Mouse (Mus musculus) neural tube, embryonic 12.5 days (tissue): ENCODE data around the gene Tmtc2. TPM values are rescaled to one million over a fixed set of nuclear protein-coding genes. Genes with fewer than 3 reads are reported as not detected.

Experiments used
- ATAC-seq: fragments of 200-750 bp; cut with Nextera tagmentation; 2 replicates; pipeline ENCODE4 v1.8.0; 2017; ENCODE audit warnings: low read depth, mild to moderate bottlenecking, moderate TSS enrichment, moderate library complexity; ENCODE audit not compliant: low FRiP score
- H3K27ac ChIP-seq: fragments of 300-500 bp; sonication (generic); 2 replicates; pipeline ENCODE4 v1.5.1; 2016
- H3K27me3 ChIP-seq: fragments of 300-500 bp; sonication (generic); replicated peaks from 2 replicates; pipeline ENCODE4 v1.6.1; 2016; ENCODE audit warnings: mild to moderate bottlenecking
- H3K36me3 ChIP-seq: fragments of 300-500 bp; sonication (generic); 2 replicates; pipeline ENCODE4 v1.6.1; 2016; ENCODE audit warnings: mild to moderate bottlenecking
- H3K4me1 ChIP-seq: fragments of 300-500 bp; sonication (generic); 2 replicates; pipeline ENCODE4 v1.6.1; 2016
- H3K4me2 ChIP-seq: fragments of 300-500 bp; sonication (generic); replicated peaks from 2 replicates; pipeline ENCODE4 v1.6.1; 2016; ENCODE audit warnings: mild to moderate bottlenecking
- H3K4me3 ChIP-seq: fragments of 300-500 bp; sonication (generic); 2 replicates; pipeline ENCODE4 v1.5.1; 2016
- H3K9ac ChIP-seq: fragments of 300-500 bp; sonication (generic); 2 replicates; pipeline ENCODE4 v1.6.1; 2016; ENCODE audit warnings: mild to moderate bottlenecking
- H3K9me3 ChIP-seq: fragments of 300-500 bp; sonication (generic); 2 replicates; pipeline ENCODE4 v1.6.1; 2016; ENCODE audit warnings: mild to moderate bottlenecking
- WGBS: fragments of 180-500 bp; shearing (Covaris S2); methylation state at CpG from one replicate; pipeline ENCODE4 v1.1.7; 2016; 5-methylcytosine and 5-hydroxymethylcytosine counted together
- polyA plus RNA-seq: library from polyadenylated mRNA; unstranded; fragments of >200 nt; fragmentation: Nextera tagmentation; extraction: Ambion mirVana; gene quantifications from 2 replicates; pipeline ENCODE4 v1.2.1, GENCODE M21; 2016

Tmtc2 gene
- polyA plus RNA-seq, 1 experiment from 2014 or later = 16.2 TPM

DNA sequence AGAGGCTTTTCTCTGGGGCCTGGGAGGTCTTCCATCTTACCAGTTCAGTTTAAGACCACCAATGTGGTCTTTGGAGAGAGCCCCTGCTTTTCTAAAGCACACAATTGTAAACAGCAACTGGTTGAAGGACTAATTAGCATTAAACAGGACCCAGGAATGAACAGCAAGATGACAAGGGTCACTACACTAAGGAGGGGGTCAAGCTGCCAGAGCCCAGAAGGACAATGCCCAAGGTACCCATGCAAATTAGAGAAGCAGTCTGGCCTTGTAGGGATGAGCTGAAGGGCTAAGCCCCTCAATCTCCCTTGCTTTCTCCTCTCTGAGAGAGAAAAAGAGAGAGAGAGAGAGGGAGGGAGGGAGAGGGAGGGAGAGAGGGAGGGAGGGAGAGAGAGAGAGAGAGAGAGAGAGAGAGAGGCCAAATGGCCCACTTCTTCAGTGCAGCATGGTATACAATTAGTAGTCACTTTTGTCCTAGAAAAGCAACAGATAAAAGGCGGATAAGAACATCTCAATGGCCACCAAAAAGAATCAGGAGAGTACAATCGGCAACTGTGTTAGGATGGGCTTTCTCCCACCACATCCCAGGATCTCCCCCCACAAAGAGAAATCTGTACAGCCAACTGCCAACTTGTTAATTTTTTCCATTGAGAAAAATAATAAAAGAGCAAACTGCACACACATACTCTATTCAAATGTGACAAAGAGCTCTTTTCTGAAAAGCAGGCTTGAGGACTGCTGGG lies 89.7 kb downstream of the Tmtc2 start:
- Histone ChIP-seq H3K4me1 (peaks cover 16% of the 10 kb centered on the region), H3K27me3 (no peaks in the 10 kb centered on the region), H3K36me3 (no peaks in the 10 kb centered on the region), H3K4me2 (no peak overlapping the region), H3K4me3 (no peak overlapping the region), H3K27ac (no peak overlapping the region), H3K9me3 (no peaks in the 10 kb centered on the region), H3K9ac (no peak overlapping the region)
- ATAC-seq = no peak; the same call in 1 of the 2 replicates
- 16% methylated on average over 2 of the region's 2 CpGs for WGBS

DNA sequence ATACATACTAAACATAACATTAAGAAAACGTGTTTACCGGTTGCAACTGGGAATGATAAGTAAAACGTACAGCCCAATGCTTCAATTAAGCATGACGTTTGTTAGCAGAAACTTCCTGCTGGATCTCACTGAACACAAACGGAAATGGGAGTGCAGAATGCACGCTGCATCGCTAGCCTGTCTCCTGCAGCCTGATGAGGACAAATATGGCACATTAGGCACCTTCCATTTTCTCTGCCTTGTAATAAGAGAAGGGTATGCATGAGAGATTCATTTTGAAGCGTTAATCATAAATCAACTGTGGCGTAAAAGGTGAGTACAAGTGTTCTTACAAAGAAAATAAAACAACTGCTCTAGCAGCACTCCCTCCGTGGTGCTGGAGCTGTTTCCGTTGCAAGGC lies 94.5 kb downstream of the Tmtc2 start:
- Histone ChIP-seq H3K4me2 (0 out of 2 replicates have a peak overlapping the region, but pooled peaks have one; percentile 12), H3K27me3 (no peaks in the 10 kb centered on the region)

DNA sequence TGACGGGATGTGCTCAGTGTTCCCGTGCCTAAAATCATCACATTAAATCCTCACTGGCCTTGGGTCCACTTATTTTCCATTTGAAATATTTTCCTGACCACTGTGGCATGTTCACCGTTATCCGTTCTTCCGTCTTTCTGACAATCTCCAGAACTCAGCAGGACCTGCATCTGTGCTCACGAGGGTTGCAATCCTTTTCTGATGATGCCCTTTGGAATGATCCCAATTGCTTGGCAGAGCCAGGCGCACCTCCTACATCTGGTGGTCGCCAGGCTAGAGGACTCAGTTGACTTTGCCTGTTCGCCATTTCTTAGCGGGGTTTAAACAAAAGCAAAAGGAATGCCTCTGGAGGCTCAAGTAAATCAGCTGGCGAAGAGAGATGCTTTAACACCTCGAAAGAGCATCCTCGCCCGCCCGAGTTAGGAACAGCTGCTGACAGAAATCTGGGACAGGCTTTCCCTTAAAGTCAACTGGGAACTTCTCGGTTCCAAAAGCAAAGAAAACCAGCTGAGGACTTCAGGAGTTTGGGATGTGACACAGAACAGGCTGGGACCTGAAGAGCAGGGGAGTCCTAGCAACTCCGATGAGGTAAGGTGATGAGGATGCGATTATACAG lies 96.5 kb downstream of the Tmtc2 start:
- ATAC-seq = no peak
- Histone ChIP-seq H3K4me1 (peaks cover 6% of the 10 kb centered on the region; the same call in 1 of the 2 replicates), H3K36me3 (no peaks in the 10 kb centered on the region), H3K4me2 (no peak overlapping the region), H3K27ac (no peak overlapping the region), H3K9ac (no peak overlapping the region), H3K9me3 (no peaks in the 10 kb centered on the region), H3K27me3 (no peaks in the 10 kb centered on the region), H3K4me3 (no peak overlapping the region)
- 91% methylated on average over 18 of the region's 18 CpGs for WGBS

More for the DNA sequence above, 94.5 kb downstream of the Tmtc2 start:
- 53% methylated on average over 11 of the region's 11 CpGs for WGBS
- peak; percentile 57; the same call in 1 of the 2 replicates for ATAC-seq
- Histone ChIP-seq H3K9ac (no peak overlapping the region), H3K9me3 (no peaks in the 10 kb centered on the region), H3K36me3 (no peaks in the 10 kb centered on the region), H3K27ac (no peak overlapping the region), H3K4me3 (no peak overlapping the region), H3K4me1 (peaks cover 12% of the 10 kb centered on the region)

DNA sequence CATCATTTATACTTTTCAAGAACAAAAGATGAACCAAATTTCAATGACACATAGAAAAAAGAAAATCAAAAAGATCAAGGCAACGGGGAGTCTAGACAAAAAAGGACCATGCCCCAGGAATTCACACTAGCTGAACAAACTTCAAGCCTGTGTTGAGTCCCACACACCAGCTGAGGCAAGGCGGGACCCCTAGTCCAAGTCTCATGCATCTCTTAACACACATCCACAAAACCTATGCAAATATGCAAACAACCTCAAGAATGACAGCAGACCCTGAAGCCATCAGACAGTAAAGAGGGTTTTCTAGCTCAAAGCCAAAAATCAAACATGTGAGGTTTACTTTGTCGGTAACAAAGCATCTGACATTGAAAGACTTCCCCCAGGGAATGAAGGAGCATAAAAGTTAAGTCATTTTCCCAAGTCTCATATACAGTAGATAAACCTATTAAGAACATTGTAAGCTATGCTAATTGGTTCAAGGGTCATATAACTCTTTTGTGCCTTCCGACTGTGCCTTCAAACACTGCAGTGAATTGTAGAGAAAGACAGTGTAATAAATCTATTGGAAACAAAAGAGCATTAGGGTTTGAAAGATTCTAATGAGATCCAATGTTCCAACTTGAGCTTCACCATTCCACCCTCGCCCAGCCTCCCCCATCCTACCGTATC lies 100.0 kb downstream of the Tmtc2 start:
- Histone ChIP-seq H3K4me2 (no peak overlapping the region), H3K4me1 (peaks cover 12% of the 10 kb centered on the region; the same call in 1 of the 2 replicates), H3K4me3 (no peak overlapping the region), H3K27ac (no peak overlapping the region), H3K9me3 (no peaks in the 10 kb centered on the region), H3K27me3 (no peaks in the 10 kb centered on the region), H3K36me3 (no peaks in the 10 kb centered on the region), H3K9ac (no peak overlapping the region)
- WGBS = 36% methylated on average over 6 of the region's 6 CpGs
- peak; percentile 80 for ATAC-seq

DNA sequence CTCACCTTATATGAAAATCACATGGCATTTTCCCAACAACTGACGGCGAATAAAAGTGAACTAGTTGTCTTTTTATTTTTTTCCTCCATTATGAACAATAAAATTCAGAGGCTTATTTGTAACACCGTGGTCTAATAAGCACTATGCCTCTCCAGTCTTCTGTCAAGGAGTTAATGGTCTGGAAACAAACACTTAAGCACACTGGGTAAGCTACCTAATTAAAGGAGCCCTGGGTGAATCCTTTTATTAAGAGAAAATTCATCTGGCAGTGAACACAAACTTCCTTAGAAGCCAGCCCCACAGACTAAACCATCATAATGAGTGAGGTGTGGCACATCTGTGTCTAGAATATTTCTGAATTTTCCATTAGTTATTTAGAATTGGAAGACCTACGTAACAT lies 109.9 kb downstream of the Tmtc2 start:
- no peak overlapping the region for H3K27ac ChIP-seq
- no peaks in the 10 kb centered on the region for H3K36me3 ChIP-seq
- H3K27me3 ChIP-seq = no peaks in the 10 kb centered on the region
- WGBS = 66% methylated on average over 4 of the region's 4 CpGs
- H3K4me1 ChIP-seq = no peaks in the 10 kb centered on the region
- H3K9me3 ChIP-seq = no peaks in the 10 kb centered on the region
- no peak overlapping the region for H3K4me3 ChIP-seq
- ATAC-seq = no peak
- H3K4me2 ChIP-seq = no peak overlapping the region
- H3K9ac ChIP-seq = no peak overlapping the region

DNA sequence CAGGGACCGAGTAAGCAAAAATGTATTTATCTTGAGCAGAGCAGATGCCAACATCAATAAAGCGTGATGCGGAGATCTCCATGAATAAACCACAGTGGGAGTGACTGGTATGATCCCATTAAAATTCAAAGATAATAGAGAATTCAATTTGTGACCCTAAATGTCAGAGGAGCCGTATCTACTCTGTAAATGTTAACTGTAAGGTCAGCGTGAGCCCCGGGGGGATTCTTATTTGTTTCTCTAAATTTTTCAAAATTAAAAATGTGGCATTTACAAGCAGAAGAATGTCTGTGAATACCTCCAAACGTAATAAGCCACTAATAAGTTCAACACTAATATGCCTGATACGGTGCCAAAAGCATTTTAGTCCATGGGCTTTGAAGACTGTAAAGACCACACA lies 120.8 kb downstream of the Tmtc2 start:
- ATAC-seq = no peak
- H3K4me1 ChIP-seq = no peaks in the 10 kb centered on the region
- no peaks in the 10 kb centered on the region for H3K27me3 ChIP-seq

DNA sequence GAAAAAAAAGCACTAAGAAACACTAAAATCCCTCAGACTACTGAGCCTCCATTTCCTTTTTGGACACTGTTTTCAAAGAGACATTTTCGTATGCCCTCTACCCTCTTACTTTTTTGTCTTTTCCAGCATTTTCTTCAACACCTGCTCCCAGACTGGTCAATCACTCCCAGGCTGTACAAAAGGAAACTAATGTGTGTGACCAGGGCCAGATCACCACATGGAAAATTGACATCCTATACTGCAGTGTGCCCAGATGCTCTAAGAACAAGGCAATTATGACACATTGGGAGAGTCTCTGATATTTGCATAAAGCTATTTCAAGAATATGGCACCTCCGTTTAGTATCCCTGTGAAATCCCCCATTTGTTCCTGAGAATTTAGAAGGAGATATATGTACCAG lies 127.1 kb downstream of the Tmtc2 start:
- Histone ChIP-seq H3K4me2 (no peak overlapping the region), H3K36me3 (no peaks in the 10 kb centered on the region), H3K27me3 (no peaks in the 10 kb centered on the region), H3K9me3 (no peaks in the 10 kb centered on the region), H3K27ac (no peak overlapping the region), H3K4me1 (no peaks in the 10 kb centered on the region), H3K4me3 (no peak overlapping the region), H3K9ac (no peak overlapping the region)
- no peak for ATAC-seq
- WGBS = 78% methylated on average over 2 of the region's 2 CpGs

More for the DNA sequence above, 120.8 kb downstream of the Tmtc2 start:
- Histone ChIP-seq H3K4me2 (no peak overlapping the region), H3K4me3 (no peak overlapping the region), H3K36me3 (no peaks in the 10 kb centered on the region), H3K9me3 (no peaks in the 10 kb centered on the region), H3K27ac (no peak overlapping the region), H3K9ac (no peak overlapping the region)
- WGBS = 72% methylated on average over 8 of the region's 8 CpGs

DNA sequence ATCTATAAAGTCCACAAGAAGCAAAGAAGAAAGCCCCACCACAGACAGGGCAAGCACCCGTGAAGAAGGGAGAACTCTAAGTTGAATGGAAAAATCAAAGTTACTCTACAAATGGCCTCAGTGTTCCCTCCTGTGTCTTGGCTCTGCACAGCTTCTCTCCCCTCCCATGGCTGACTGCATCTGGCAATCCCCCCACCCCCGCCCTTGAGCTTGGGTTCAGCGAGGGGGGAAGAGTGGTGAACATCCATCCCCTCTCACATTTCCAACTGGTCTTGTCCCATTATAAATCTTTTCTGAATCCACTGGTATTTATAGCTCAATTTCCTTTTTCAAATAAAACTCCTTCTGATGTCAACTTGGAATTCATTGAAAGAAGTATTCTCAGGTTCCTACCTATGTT lies 129.9 kb downstream of the Tmtc2 start:
- Histone ChIP-seq H3K4me3 (no peak overlapping the region), H3K4me1 (no peaks in the 10 kb centered on the region), H3K27me3 (no peaks in the 10 kb centered on the region), H3K4me2 (no peak overlapping the region), H3K36me3 (no peaks in the 10 kb centered on the region), H3K27ac (no peak overlapping the region), H3K9me3 (no peaks in the 10 kb centered on the region), H3K9ac (no peak overlapping the region)
- 82% methylated on average over 3 of the region's 3 CpGs for WGBS
- no peak for ATAC-seq

DNA sequence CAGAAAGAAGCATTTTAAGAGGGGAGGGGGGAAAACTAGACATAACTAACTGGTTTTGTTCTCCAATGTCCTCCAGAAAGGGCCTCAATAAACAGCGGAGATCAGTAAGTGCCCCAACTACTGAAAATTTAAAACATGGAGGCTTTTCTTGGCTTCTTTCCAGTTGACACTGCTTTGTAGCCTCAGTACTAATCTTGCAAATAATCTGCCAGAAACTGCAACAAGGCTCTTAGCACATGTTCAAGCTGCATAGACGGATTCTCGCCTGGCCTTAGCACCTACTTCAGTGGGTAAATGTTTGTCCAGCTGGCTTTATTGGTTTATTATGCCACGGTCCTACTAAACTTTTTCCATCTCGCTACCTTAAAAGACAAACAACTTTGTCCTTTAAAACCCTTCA lies 139.4 kb downstream of the Tmtc2 start:
- Histone ChIP-seq H3K4me1 (no peaks in the 10 kb centered on the region), H3K4me3 (no peak overlapping the region), H3K4me2 (no peak overlapping the region), H3K9ac (no peak overlapping the region), H3K27me3 (no peaks in the 10 kb centered on the region), H3K36me3 (no peaks in the 10 kb centered on the region), H3K9me3 (no peaks in the 10 kb centered on the region), H3K27ac (no peak overlapping the region)
- 72% methylated on average over 5 of the region's 5 CpGs for WGBS
- no peak for ATAC-seq

DNA sequence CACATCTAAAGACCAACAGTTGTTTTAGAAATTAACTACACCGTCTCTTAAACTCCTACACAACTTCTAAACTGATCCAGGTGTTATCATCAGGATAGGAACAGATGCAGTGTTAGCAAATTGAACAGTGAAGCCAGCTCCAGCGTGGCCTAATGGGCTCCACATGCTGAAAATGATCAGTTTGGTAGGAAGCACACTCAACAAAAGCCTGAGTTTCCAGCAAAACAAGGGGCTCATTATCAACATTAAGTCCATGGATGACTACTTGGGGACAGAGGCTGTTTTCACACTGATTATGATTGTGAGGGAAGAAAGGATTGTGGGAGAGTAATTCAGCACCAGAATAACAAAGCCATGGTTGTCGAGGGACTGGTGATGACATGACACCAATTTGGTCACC lies 143.4 kb downstream of the Tmtc2 start:
- no peak overlapping the region for H3K4me3 ChIP-seq
- no peaks in the 10 kb centered on the region for H3K9me3 ChIP-seq
- no peak for ATAC-seq
- no peak overlapping the region for H3K9ac ChIP-seq
- no peaks in the 10 kb centered on the region for H3K36me3 ChIP-seq
- no peaks in the 10 kb centered on the region for H3K4me1 ChIP-seq
- H3K27me3 ChIP-seq = no peaks in the 10 kb centered on the region
- WGBS = 63% methylated on average over 3 of the region's 3 CpGs
- H3K27ac ChIP-seq = no peak overlapping the region
- H3K4me2 ChIP-seq = no peak overlapping the region

DNA sequence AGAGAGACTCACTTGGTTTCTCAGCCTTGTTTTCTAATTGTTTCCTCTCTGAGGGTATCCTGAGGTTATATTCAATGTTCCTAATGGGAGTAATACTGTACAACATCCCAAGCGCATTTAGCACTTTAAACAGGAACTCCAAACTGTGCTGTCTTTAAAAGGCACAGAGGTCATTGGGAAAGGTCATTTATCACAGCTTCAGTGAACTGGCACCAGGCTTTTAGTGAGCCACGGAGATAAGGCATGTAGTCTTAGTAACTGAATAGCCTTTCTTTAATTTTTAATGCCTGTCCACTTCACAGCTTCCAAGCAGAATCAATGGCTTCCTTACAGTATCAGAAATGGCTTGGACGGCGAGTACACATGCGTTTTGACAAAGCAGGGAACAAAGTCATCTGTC lies 144.0 kb downstream of the Tmtc2 start:
- ATAC-seq = no peak
- H3K4me2 ChIP-seq = no peak overlapping the region
- no peaks in the 10 kb centered on the region for H3K36me3 ChIP-seq
- no peak overlapping the region for H3K4me3 ChIP-seq
- 49% methylated on average over 5 of the region's 5 CpGs for WGBS
- H3K4me1 ChIP-seq = no peaks in the 10 kb centered on the region
- no peaks in the 10 kb centered on the region for H3K9me3 ChIP-seq
- no peaks in the 10 kb centered on the region for H3K27me3 ChIP-seq
- H3K27ac ChIP-seq = no peak overlapping the region
- no peak overlapping the region for H3K9ac ChIP-seq

DNA sequence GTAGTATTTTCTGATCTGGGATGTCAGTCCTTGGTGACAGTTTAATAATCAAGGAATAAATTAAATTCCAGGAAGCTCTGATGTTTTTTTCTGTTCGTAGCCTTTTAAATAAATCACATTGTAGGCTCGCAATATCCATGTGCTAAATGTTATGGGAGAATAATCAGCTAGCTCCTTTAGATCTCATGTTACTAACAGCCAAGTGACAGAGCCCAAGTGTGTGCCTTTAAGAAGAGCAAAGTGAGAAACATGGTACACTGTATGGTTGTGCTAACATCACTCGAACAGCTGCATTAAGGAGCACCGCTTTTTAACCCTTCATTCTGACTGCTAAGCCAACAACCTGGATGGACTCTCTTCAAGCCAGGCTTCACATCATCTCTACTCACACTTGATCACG lies 146.2 kb downstream of the Tmtc2 start:
- H3K4me1 ChIP-seq = no peaks in the 10 kb centered on the region
- no peaks in the 10 kb centered on the region for H3K36me3 ChIP-seq
- H3K27ac ChIP-seq = no peak overlapping the region
- H3K4me2 ChIP-seq = no peak overlapping the region
- no peaks in the 10 kb centered on the region for H3K9me3 ChIP-seq
- H3K4me3 ChIP-seq = no peak overlapping the region
- H3K27me3 ChIP-seq = no peaks in the 10 kb centered on the region
- 71% methylated on average over 5 of the region's 5 CpGs for WGBS
- no peak for ATAC-seq
- no peak overlapping the region for H3K9ac ChIP-seq
